Mouse (Mus musculus): Measurements from ENCODE around the gene Snai1.

Snai1 gene

DNA sequence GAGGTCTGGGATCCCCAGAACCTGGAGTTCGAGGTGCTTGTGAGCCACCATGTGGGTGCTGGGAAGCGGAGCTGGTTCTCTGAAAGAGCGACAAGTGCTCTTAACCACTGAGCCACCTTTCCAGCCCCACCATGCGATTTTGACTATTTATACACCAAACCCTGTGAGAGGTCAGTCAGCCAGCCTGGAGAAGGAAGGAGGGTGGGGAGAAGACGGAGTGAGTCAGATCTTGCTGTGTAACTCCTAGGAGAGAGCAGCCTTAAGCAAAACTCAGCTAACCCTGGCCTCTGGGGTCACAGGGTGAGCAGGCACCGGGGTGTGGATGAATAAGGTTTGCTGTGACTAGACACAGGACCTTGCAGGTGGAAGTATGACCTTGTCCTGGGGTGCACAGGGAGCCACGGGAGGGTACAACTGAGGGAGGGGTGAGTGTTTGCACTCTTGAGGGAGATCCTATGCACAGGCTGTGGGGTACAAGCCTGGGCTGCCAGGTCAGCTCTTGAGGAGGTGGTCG, 12.4 kb downstream of the Snai1 start:
- in situ Hi-C loops (cut with MseI, MboI) = no loop called here

GRCm38 (mm10) chr2:167551342-167551920, 13.4 kb downstream of the Snai1 start:
- in situ Hi-C loops (cut with MseI, MboI) = no loop called here

DNA sequence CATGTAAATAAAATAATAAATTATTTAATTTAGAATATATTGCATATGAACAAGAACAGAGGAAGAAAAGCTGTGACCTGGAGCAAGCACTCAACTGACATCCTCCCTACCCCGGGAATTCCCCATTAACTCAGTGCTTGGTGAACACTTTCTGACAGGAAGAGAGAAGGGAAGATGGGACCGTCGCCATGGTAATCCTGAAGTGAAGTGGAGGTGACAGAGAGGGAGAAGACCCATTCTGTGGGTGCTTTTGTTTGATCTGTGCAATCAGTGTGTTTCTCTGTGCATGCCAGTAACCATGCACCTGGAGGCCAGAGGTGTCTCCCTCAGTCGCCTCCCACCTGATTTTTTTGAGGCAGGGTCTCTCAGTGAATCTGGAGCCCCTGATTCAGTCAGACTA, 14.3 kb downstream of the Snai1 start:
- in situ Hi-C loops (cut with MseI, MboI) = no loop called here

DNA sequence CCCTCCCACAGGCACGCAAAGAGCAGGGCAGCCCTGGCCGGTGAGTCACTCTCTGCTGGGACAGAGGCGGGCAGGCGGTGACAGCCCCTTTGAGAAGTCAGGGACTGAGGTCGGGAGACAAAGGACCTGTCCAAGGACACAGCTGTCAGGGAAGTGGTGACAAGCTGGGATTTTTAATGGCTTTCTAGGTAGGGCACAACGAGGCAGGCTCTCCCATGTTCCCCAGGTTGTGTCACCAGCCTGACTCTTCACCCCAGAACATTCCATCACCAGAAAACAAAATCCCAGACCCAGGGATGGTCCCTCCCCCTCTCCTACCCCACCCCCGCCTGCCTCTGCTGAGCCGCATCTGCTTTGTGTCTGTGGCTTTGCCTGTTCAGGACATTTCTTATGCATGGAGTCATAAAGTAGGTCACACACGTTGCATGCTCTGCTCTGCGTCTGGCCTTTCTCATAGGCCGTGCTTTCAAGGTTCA, 15.0 kb downstream of the Snai1 start:
- in situ Hi-C loops (cut with MseI, MboI) = no loop called here

DNA sequence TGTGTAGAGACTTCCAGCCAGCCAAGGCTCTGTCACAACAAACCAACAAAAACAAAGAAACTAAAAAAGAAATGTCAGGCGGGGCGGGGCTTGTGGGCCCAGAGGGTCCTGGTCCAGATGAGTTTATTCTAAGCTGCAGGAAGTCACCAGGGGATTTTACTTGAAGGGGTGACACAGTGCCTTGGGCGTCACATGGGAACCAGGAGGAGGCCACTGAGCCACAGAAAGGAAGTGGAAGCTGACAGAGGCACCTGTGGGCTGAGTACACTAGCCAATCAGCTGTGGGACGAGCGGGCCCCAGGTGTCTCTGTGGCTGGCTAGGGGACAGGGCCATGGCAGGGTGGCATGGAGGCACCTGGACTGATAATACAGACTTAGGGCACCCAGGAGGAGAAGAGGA, 17.8 kb downstream of the Snai1 start:
- in situ Hi-C loops (cut with MseI, MboI) = no loop called here

GRCm38 (mm10) chr2:167559413-167559812, 21.4 kb downstream of the Snai1 start:
- in situ Hi-C loops (cut with MseI, MboI) = no loop called here

DNA sequence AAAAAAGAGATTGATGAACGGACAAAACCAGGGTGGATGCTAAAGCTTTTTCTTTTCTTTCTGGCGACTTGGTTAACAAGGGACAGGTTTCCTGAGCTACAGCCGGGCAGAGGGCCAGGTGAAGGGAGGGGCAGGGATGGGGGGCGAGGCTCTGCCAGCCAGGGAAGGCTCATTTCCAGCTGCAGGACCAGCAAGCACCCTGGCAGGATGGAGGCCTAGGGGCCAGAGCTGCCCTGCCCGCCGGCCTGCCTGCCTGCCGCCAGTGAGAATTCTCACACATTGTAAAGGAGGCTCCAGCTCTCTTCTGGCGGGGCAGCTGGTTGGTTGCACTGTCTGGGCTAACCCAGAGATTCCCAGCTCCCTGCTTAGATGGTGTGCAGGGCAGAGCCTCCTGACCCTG, 24.1 kb downstream of the Snai1 start:
- in situ Hi-C loops (cut with MseI, MboI) = no loop called here

- in situ Hi-C loops (cut with MseI, MboI) = no loop called here
Observed at GRCm38 (mm10) chr2:167563035-167563434, 25.0 kb downstream of the Snai1 start.

DNA sequence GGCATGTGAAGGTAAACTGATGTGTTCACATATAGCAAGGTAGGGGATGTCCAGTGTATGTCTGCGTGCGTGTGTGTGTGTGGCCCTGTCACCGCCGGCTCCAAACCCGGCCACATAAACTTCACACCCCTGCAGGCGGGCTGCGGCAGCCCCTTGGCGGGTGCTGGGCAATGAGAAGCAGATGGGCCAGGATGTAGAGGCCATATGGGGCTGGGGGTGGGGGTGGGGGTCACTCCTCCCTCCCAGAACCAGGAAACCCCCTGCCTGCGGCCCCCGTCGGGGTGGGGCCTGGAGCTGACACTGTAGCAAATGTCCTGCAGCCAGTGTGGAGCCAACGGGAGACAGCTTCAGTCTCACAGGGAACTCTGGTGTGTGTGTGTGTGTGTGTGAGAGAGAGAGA, 25.7 kb downstream of the Snai1 start:
- in situ Hi-C loops (cut with MseI, MboI) = no loop called here

- in situ Hi-C loops (cut with MseI, MboI) = no loop called here
Observed at GRCm38 (mm10) chr2:167564551-167565311, 26.7 kb downstream of the Snai1 start.

DNA sequence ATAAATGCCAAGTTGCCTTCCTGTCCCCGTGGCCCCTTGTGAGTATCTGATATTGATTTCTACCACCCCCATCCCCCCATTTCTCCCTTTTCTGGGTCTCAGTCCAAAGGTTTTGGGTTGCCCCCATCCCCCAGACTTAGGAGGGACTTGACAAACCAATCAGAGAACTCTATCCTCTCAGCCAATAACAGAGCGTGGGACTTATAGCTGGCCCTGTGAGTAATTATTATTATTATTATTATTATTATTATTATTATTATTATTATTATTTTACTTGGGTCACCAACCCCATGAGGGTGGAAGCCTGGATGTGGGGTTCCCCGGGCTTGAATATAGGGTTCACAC, 27.3 kb downstream of the Snai1 start:
- in situ Hi-C loops (cut with MseI, MboI) = no loop called here

DNA sequence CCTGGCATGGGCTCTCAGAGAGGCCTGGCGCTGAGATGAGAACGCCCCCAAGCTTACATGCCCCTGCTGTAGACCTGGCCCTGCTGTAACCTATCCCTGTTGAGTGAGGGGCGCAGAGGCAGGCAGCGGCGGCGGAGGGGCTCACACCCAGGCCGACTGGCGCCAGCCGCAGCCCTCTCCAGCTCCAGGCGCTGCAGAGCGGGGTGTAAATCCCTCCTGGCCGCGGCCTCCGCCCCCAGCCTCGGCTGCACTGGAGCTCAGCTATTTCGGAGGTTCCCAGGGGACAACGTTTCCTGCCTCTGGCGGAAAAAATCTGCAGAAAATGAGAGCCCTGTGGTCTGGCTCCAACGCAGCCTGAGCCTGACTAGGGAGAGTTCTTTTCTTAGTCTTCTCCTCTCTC, 27.7 kb downstream of the Snai1 start:
- in situ Hi-C loops (cut with MseI, MboI) = no loop called here

GRCm38 (mm10) chr2:167568112-167568511, 30.1 kb downstream of the Snai1 start:
- in situ Hi-C loops (cut with MseI, MboI) = no loop called here

- in situ Hi-C loops (cut with MseI, MboI) = no loop called here
Observed at GRCm38 (mm10) chr2:167569934-167570651, 32.1 kb downstream of the Snai1 start.

- in situ Hi-C loops (cut with MseI, MboI) = no loop called here
Observed at GRCm38 (mm10) chr2:167570815-167571214, 32.8 kb downstream of the Snai1 start.

- in situ Hi-C loops (cut with MseI, MboI) = no loop called here
Observed at GRCm38 (mm10) chr2:167571442-167572220, 33.6 kb downstream of the Snai1 start.

GRCm38 (mm10) chr2:167574814-167575213, 36.8 kb downstream of the Snai1 start:
- in situ Hi-C loops (cut with MseI, MboI) = no loop called here

- in situ Hi-C loops (cut with MseI, MboI) = no loop called here
Observed at GRCm38 (mm10) chr2:167575581-167575980, 37.6 kb downstream of the Snai1 start.

- in situ Hi-C loops (cut with MseI, MboI) = no loop called here
Observed at GRCm38 (mm10) chr2:167576121-167576620, 38.2 kb downstream of the Snai1 start.

DNA sequence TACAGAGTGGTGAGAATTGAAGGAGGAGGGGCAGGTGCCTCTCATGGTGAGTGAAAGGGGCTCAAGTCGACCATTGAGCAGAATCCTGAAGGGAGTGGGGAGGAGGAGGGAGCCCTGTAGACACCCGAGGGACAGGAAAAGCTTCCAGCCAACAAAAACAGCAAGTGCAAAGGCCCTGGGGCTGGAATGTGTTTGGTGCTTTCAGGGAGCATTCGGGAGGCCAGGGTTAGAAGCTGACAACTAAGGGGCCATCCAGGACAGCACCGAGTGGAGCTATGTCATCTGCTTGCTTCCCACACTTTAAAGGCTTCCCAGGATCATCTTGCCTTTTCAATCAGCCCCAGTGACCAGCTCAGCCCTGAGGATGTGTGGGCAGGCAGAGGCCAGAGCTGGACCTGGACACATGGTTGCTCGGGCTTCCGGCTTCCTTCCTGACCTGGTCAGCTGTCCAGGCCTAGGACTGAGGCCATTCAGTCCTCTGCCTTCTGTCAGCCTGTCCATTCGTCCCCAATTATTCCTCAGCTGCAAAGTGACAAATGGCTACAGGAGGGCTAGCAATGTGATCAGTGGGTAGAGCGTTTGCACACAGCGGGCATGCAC, 39.3 kb downstream of the Snai1 start:
- in situ Hi-C loops (cut with MseI, MboI) = no loop called here

GRCm38 (mm10) chr2:167578521-167578920, 40.5 kb downstream of the Snai1 start:
- in situ Hi-C loops (cut with MseI, MboI) = no loop called here

All from mouse trophoblast stem cell (cell line).